Mouse (Mus musculus): ENCODE results near the gene Gm14180. TPM values are rescaled to one million over a fixed set of nuclear protein-coding genes. Genes with fewer than 3 reads are reported as not detected.

Gene Gm14180
- not detected for polyA plus RNA-seq (2017; shearing (Covaris generic))

GRCm38 (mm10) chr11:99734190-99734589, at the start of gene Gm14180:
Gene Gm14180, minus strand, starts transcription at chr11:99734290.

DNA sequence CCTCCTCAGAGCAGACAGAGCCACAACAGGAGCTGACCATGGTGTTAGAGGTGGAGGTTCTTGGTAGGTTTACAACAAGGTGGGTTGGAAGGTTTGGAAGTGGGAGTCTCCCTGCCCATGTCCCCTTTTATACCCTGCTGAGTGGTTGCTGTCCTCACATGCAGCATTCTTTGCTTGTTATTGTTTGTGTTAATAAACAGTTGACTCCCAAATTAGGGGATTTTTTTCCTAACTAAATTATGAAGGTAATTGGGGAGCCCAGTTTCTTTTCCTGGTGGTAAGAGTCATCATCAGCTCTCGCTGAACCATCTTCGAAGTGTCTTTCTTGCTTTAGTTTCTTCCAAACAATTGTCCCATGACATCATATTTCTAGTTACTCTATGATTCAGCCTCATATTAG, 46.5 kb upstream of the Gm14180 start, which contains the start of gene Krtap4-8:
Krtap4-8 (minus strand) TSS at position 101 of the 400 bp plus-strand sequence.

DNA sequence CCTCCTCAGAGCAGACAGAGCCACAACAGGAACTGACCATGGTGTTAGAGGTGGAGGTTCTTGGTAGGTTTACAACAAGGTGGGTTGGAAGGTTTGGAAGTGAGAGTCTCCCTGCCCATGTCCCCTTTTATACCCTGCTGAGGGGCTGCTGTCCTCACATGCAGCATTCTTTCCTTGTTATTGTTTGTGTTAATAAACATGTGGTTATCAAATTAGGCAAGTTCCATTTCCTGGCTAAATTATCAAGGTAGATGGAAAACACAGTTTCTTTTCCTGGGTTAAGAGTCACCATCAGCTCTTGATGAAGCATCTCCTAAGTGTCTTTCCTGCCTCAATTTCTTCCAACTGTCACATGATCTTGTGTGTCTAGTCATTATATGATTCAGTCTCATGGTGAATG, 38.7 kb upstream of the Gm14180 start, which contains the start of gene Gm11595:
Gm11595 (minus strand) TSS at position 101 of the 400 bp plus-strand sequence.

DNA sequence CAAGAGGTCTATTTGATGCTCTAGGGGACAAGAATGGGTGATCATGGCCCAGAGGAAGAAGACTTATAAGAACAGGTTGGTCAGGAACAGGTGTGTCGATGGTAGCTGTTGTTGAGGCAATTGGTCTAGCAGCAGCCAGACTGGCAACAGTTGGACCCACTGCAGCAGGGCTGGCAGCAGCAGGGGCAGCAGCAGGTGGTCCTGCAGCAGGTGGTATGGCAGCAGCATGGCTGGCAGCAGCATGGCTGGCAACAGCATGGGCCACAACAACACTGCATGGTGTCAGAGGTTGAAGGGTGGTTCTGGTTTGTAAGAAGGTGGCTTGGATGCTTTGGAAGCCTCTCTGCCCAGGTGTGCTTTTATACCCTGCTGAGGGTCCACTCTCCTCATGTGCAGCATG, 43.6 kb downstream of the Gm14180 start, which contains the start of gene Gm14190:
Gm14190 (minus strand) TSS at position 278 of the 400 bp plus-strand sequence.

Other genes starting within 250 kb of the Gm14180 start
- gene Krt23, start 241.2 kb downstream of the Gm14180 start, polyA plus RNA-seq (2017; shearing (Covaris generic)), result not detected
- gene Krt39, start 213.0 kb downstream of the Gm14180 start, polyA plus RNA-seq (2017; shearing (Covaris generic)), result not detected
- not detected for gene Krt40, start 191.1 kb downstream of the Gm14180 start, polyA plus RNA-seq (2017; shearing (Covaris generic))
- gene Krtap3-3, start 183.4 kb downstream of the Gm14180 start, polyA plus RNA-seq (2017; shearing (Covaris generic)), result not detected
- not detected for gene Krtap3-2, start 177.4 kb downstream of the Gm14180 start, polyA plus RNA-seq (2017; shearing (Covaris generic))
- not detected for gene Gm11939, start 174.8 kb downstream of the Gm14180 start, polyA plus RNA-seq (2017; shearing (Covaris generic))
- not detected for gene Krtap3-1, start 167.7 kb downstream of the Gm14180 start, polyA plus RNA-seq (2017; shearing (Covaris generic))
- gene Krtap1-5, start 153.3 kb downstream of the Gm14180 start, polyA plus RNA-seq (2017; shearing (Covaris generic)), result not detected
- not detected for gene Krtap1-4, start 150.6 kb downstream of the Gm14180 start, polyA plus RNA-seq (2017; shearing (Covaris generic))
- gene Krtap1-3, start 143.0 kb downstream of the Gm14180 start, polyA plus RNA-seq (2017; shearing (Covaris generic)), result not detected
- not detected for gene Krtap9-3, start 136.2 kb downstream of the Gm14180 start, polyA plus RNA-seq (2017; shearing (Covaris generic))
- gene Gm11938, start 131.0 kb downstream of the Gm14180 start, polyA plus RNA-seq (2017; shearing (Covaris generic)), result not detected
- not detected for gene Gm11937, start 124.1 kb downstream of the Gm14180 start, polyA plus RNA-seq (2017; shearing (Covaris generic))
- gene Krtap2-4, start 119.4 kb downstream of the Gm14180 start, polyA plus RNA-seq (2017; shearing (Covaris generic)), result not detected
- gene Gm11562, start 113.9 kb downstream of the Gm14180 start, polyA plus RNA-seq (2017; shearing (Covaris generic)), result not detected
- not detected for gene Krtap4-1, start 106.1 kb downstream of the Gm14180 start, polyA plus RNA-seq (2017; shearing (Covaris generic))
- gene Krtap4-2, start 99.2 kb downstream of the Gm14180 start, polyA plus RNA-seq (2017; shearing (Covaris generic)), result not detected
- gene Krtap4-7, start 90.2 kb downstream of the Gm14180 start, polyA plus RNA-seq (2017; shearing (Covaris generic)), result not detected
- gene Gm11555, start 84.1 kb downstream of the Gm14180 start, polyA plus RNA-seq (2017; shearing (Covaris generic)), result not detected
- not detected for gene Gm11563, start 75.3 kb downstream of the Gm14180 start, polyA plus RNA-seq (2017; shearing (Covaris generic))
- gene Krtap4-6, start 68.3 kb downstream of the Gm14180 start, polyA plus RNA-seq (2017; shearing (Covaris generic)), result not detected
- gene Gm14190, start 43.5 kb downstream of the Gm14180 start, polyA plus RNA-seq (2017; shearing (Covaris generic)), result not detected
- not detected for gene Gm11595, start 38.6 kb upstream of the Gm14180 start, polyA plus RNA-seq (2017; shearing (Covaris generic))
- not detected for gene Krtap4-8, start 46.4 kb upstream of the Gm14180 start, polyA plus RNA-seq (2017; shearing (Covaris generic))
- gene Krtap4-9, start 50.9 kb upstream of the Gm14180 start, polyA plus RNA-seq (2017; shearing (Covaris generic)), result not detected
- not detected for gene Gm11596, start 59.2 kb upstream of the Gm14180 start, polyA plus RNA-seq (2017; shearing (Covaris generic))
- not detected for gene Gm11569, start 64.6 kb upstream of the Gm14180 start, polyA plus RNA-seq (2017; shearing (Covaris generic))
- not detected for gene Gm11554, start 70.2 kb upstream of the Gm14180 start, polyA plus RNA-seq (2017; shearing (Covaris generic))
- gene Krtap4-13, start 75.6 kb upstream of the Gm14180 start, polyA plus RNA-seq (2017; shearing (Covaris generic)), result not detected
- not detected for gene Gm11564, start 81.4 kb upstream of the Gm14180 start, polyA plus RNA-seq (2017; shearing (Covaris generic))
- gene 2300003K06Rik, start 103.8 kb upstream of the Gm14180 start, polyA plus RNA-seq (2017; shearing (Covaris generic)), result not detected
- not detected for gene Krtap4-16, start 117.3 kb upstream of the Gm14180 start, polyA plus RNA-seq (2017; shearing (Covaris generic))
- gene Gm11568, start 123.6 kb upstream of the Gm14180 start, polyA plus RNA-seq (2017; shearing (Covaris generic)), result not detected
- gene Gm11559, start 130.2 kb upstream of the Gm14180 start, polyA plus RNA-seq (2017; shearing (Covaris generic)), result not detected
- not detected for gene Krtap9-1, start 139.1 kb upstream of the Gm14180 start, polyA plus RNA-seq (2017; shearing (Covaris generic))
- not detected for gene Gm11567, start 144.9 kb upstream of the Gm14180 start, polyA plus RNA-seq (2017; shearing (Covaris generic))
- gene Krtap31-1, start 173.6 kb upstream of the Gm14180 start, polyA plus RNA-seq (2017; shearing (Covaris generic)), result not detected
- gene Gm11565, start 180.5 kb upstream of the Gm14180 start, polyA plus RNA-seq (2017; shearing (Covaris generic)), result not detected
- not detected for gene Krtap31-2, start 202.0 kb upstream of the Gm14180 start, polyA plus RNA-seq (2017; shearing (Covaris generic))
- gene Krtap9-5, start 214.2 kb upstream of the Gm14180 start, polyA plus RNA-seq (2017; shearing (Covaris generic)), result not detected
- not detected for gene Krtap29-1, start 244.8 kb upstream of the Gm14180 start, polyA plus RNA-seq (2017; shearing (Covaris generic))